ENCODE assay signal across 7 mouse cellular contexts in the genomic region with DNA sequence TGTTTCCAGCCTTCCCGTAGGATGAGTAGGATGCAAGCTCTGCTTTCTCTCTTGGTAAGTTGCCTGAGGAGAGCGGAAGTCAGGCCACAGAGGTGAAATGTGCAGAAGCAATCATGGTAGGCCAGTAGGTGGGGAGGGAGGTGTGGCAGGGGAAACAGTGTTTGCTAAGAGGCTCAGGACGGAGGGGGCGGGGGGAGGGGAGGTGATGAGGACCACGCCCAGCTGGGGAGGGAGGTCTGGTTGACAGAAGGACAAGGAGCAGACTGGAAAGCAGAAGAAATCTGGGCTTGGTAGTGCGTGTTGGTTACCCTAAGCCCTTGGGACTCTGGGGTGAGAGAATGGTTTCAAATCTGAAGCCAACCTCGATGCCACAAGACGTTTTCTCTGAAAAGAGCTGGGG. TPM values are rescaled to one million over a fixed set of nuclear protein-coding genes. Genes with fewer than 3 reads are reported as not detected.
DNase-seq lines count a peak whose midpoint lies in the region; ATAC-seq and TF ChIP-seq lines count a peak whose summit lies in the region.

No protein-coding gene starts in this region.

- 26% methylated on average over 8 of the region's 8 CpGs for WGBS in forebrain, embryonic 11.5 days

- peaks cover 3% of the 10 kb centered on the region for H3K27me3 ChIP-seq in E14TG2a.4 (ENCODE audit: insufficient read depth, low read length)
- no peaks in the 10 kb centered on the region for H3K27me3 ChIP-seq in forebrain, embryonic 11.5 days (ENCODE audit: control insufficient read depth, insufficient read depth, low read length)

- H3K4me1 ChIP-seq in E14TG2a.4 (replicated peaks; ENCODE audit: low read depth, low read length), result peaks cover 45% of the 10 kb centered on the region
- H3K4me1 ChIP-seq in brown adipose tissue, adult 24 weeks (ENCODE audit: control insufficient read depth, insufficient read depth, insufficient read length, low read length), result peaks cover 13% of the 10 kb centered on the region
- 0 out of 2 replicates have a peak, but pooled peaks cover 1% of the 10 kb centered on the region for H3K4me1 ChIP-seq in forebrain, embryonic 11.5 days (replicated peaks; ENCODE audit: control insufficient read depth, insufficient read depth, low read length)

- no peaks in the 10 kb centered on the region for H3K9me3 ChIP-seq in E14TG2a.4 (ENCODE audit: low read length)
- H3K9me3 ChIP-seq in forebrain, embryonic 11.5 days (ENCODE audit: control insufficient read depth, low read length), result no peaks in the 10 kb centered on the region

- no peak for TF ChIP-seq CTCF in E14TG2a.4 (conservative IDR thresholded peaks at IDR 0.05; ENCODE audit: low read length)

- H3K4me2 ChIP-seq in forebrain, embryonic 11.5 days (ENCODE audit: low read depth, low read length, severe bottlenecking), result no peak overlapping the region

- DNase-seq in heart, postnatal 14 days, result peak; percentile 65 to 68
- peak; percentile 45 to 62 for DNase-seq in lung, adult 18-20 months
- DNase-seq in ovary, postnatal 10 days (ENCODE audit: low spot score), result no peak
- no peak for DNase-seq in forebrain, embryonic 11.5 days (ENCODE audit: low spot score)
- no peak for DNase-seq in layer of hippocampus, adult 9-11 months

- H3K4me3 ChIP-seq in E14TG2a.4 (replicated peaks; ENCODE audit: low read length), result peak overlapping the region; percentile 18; the same call in 1 of the 2 replicates
- H3K4me3 ChIP-seq in brown adipose tissue, adult 24 weeks (ENCODE audit: insufficient read depth, low read depth, low read length), result 0 out of 2 replicates have a peak overlapping the region, but pooled peaks have one; percentile 11
- H3K4me3 ChIP-seq in forebrain, embryonic 11.5 days (ENCODE audit: low read depth, low read length), result no peak overlapping the region

- no peak overlapping the region for H3K9ac ChIP-seq in forebrain, embryonic 11.5 days (ENCODE audit: low read length)

- intact Hi-C loops in heart, postnatal 14 days (cut with DNase I), result loop anchor here (2.0 kb wide), 1 partner anchor 21 kb away; the partner anchor contains the start of gene Slc1a5

- no peaks in the 10 kb centered on the region for H3K36me3 ChIP-seq in E14TG2a.4 (ENCODE audit: insufficient read depth, low read length)
- no peaks in the 10 kb centered on the region for H3K36me3 ChIP-seq in forebrain, embryonic 11.5 days (ENCODE audit: control insufficient read depth, insufficient read depth, low read length)

- ATAC-seq in forebrain, embryonic 11.5 days (replicated peaks; ENCODE audit: low FRiP score), result no peak

- H3K27ac ChIP-seq in brown adipose tissue, adult 24 weeks (replicated peaks; ENCODE audit: low read depth, low read length), result peak overlapping the region; percentile 68
- no peak overlapping the region for H3K27ac ChIP-seq in forebrain, embryonic 11.5 days (ENCODE audit: low read depth, low read length)

RNA-seq across cellular contexts. Expression of gene Slc1a5, which starts 20.8 kb away (rescaled TPM):
- 297 and 414 TPM in 2 replicates for polyA plus RNA-seq in brown adipose tissue, adult 24 weeks (2012; ENCODE audit: insufficient read depth, insufficient read length, missing spikeins)
- total RNA-seq in heart, postnatal 14 days (2021), result 10 to 100 TPM; 26.5 to 35.4 TPM
- polyA plus RNA-seq in forebrain, embryonic 11.5 days (2014; fragmentation: Nextera tagmentation; extraction: Ambion mirVana), result 33.9 and 34.1 TPM in 2 replicates

RNA-seq across cellular contexts. Expression of gene Ap2s1, which starts 22.1 kb away (rescaled TPM):
- 80.6 and 87.2 TPM in 2 replicates for polyA plus RNA-seq in brown adipose tissue, adult 24 weeks (2012; ENCODE audit: insufficient read depth, insufficient read length, missing spikeins)
- total RNA-seq in heart, postnatal 14 days (2021), result 100 to 1,000 TPM in 1 of 2 experiments, 10 to 100 TPM in 1; 89.4 to 102 TPM
- polyA plus RNA-seq in forebrain, embryonic 11.5 days (2014; fragmentation: Nextera tagmentation; extraction: Ambion mirVana), result 270 and 272 TPM in 2 replicates

RNA-seq across cellular contexts. Expression of gene Ceacam9, which starts 38.6 kb away (rescaled TPM):
- polyA plus RNA-seq in brown adipose tissue, adult 24 weeks (2012; ENCODE audit: insufficient read depth, insufficient read length, missing spikeins), result not detected in 2 replicates
- not detected for total RNA-seq in heart, postnatal 14 days (2021)
- not detected in 2 replicates for polyA plus RNA-seq in forebrain, embryonic 11.5 days (2014; fragmentation: Nextera tagmentation; extraction: Ambion mirVana)

RNA-seq across cellular contexts. Expression of gene Strn4, which starts 55.4 kb away (rescaled TPM):
- polyA plus RNA-seq in brown adipose tissue, adult 24 weeks (2012; ENCODE audit: insufficient read depth, insufficient read length, missing spikeins), result 19.4 and 21.5 TPM in 2 replicates
- total RNA-seq in heart, postnatal 14 days (2021), result 10 to 100 TPM; 65.3 to 69.1 TPM
- 137 and 166 TPM in 2 replicates for polyA plus RNA-seq in forebrain, embryonic 11.5 days (2014; fragmentation: Nextera tagmentation; extraction: Ambion mirVana)

RNA-seq across cellular contexts. Expression of gene Fkrp, which starts 56.2 kb away (rescaled TPM):
- polyA plus RNA-seq in brown adipose tissue, adult 24 weeks (2012; ENCODE audit: insufficient read depth, insufficient read length, missing spikeins), result 8.4 and 11.1 TPM in 2 replicates
- 10 to 100 TPM; 42.8 to 45.5 TPM for total RNA-seq in heart, postnatal 14 days (2021)
- 27.1 and 29.0 TPM in 2 replicates for polyA plus RNA-seq in forebrain, embryonic 11.5 days (2014; fragmentation: Nextera tagmentation; extraction: Ambion mirVana)

Comparison
In these comparisons a context has a peak if more than half of its experiments do, and no peak if none do; other contexts are left out.
1. DNase-seq: peak in heart, postnatal 14 days (2 of 2) and lung, adult 18-20 months (2 of 2); none in ovary, postnatal 10 days (single experiment), forebrain, embryonic 11.5 days (single experiment) and layer of hippocampus, adult 9-11 months (single experiment).